Mouse (Mus musculus) c-Kit-positive CD71-positive TER-119-positive erythroid progenitor cells, embryonic 14.5 days (primary cell): ENCODE measurements around the gene Pex19.

Experiments
- DNase-seq: peaks from one replicate; pipeline ENCODE4 v3.0.0-alpha.2; 2013; ENCODE audit warnings: low spot score

The Pex19 gene

GRCm38 (mm10) chr1:172183056-172183455 is 56.5 kb downstream of the Pex19 start:
- peak; percentile 42 for DNase-seq

GRCm38 (mm10) chr1:172183915-172184314 is 57.4 kb downstream of the Pex19 start:
- no peak for DNase-seq
